Mouse (Mus musculus): ENCODE data around the gene Pygm.
A peak's percentile ranks its signal among the peaks of the same experiment; 100 is the strongest.

The Pygm gene

DNA sequence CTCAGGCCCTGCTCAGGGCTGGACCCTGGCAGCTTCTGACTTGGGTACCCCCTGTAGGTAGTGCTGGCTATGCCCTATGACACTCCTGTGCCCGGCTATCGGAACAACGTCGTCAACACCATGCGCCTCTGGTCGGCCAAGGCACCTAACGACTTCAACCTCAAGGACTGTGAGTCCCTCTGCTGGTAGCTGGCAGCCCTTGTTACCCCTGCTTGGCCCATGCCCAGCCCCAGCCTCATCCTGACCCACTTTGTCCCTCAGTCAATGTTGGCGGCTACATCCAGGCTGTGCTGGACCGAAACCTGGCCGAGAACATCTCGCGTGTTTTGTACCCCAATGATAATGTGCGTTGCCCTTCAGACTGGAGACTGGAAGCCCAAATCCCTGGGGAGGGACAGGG is 3.8 kb downstream of the Pygm start:
- DNase-seq = no peak

- no peak for DNase-seq
These were observed 5.6 kb downstream of the Pygm start for GRCm38 (mm10) chr19:6389803-6390202.

- DNase-seq = no peak
These were observed 6.1 kb downstream of the Pygm start for GRCm38 (mm10) chr19:6390251-6390650.

DNA sequence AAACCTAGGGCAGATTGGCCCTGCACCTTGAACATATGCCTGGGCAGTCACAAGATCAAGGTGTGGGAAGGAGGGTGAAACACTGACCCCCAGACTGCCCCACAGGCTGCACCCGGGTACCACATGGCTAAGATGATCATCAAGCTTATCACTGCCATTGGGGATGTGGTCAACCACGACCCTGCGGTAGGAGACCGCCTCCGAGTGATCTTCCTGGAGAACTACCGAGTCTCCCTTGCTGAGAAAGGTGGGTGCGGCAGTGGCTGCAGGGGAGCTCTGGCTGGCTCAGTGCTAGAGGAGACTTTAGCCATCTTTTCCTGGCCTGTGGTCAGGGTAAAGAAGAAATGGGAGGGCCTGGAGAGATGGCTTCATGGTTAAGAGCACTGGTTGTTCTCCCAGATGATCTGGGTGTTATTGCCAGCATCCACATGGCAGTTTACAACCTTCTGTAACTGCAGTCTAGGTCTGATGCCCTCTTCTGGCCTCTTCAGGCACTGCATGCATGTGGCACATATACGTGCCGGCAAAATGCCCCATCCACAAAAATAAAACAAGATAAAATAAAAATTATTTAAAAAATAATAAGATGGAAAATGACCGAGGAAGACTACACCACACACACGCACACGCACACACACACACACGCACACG is 8.7 kb downstream of the Pygm start:
- no peak for DNase-seq

DNA sequence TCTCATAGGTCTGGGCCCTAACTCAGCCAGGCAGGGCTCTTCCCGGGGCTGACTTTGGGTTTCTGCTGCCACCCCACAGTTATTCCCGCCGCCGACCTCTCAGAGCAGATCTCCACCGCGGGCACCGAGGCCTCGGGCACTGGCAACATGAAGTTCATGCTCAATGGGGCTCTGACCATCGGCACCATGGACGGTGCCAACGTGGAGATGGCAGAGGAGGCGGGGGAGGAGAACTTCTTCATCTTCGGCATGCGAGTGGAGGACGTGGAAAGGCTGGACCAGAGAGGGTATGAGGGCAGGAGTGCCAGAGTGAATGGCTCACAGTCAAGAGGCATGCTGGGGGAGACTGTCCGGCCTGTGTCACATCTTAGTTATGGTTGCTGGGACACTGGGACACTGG is 9.4 kb downstream of the Pygm start:
- DNase-seq = no peak

- no peak for DNase-seq
These were observed 12.0 kb downstream of the Pygm start for GRCm38 (mm10) chr19:6396237-6396636.

DNA sequence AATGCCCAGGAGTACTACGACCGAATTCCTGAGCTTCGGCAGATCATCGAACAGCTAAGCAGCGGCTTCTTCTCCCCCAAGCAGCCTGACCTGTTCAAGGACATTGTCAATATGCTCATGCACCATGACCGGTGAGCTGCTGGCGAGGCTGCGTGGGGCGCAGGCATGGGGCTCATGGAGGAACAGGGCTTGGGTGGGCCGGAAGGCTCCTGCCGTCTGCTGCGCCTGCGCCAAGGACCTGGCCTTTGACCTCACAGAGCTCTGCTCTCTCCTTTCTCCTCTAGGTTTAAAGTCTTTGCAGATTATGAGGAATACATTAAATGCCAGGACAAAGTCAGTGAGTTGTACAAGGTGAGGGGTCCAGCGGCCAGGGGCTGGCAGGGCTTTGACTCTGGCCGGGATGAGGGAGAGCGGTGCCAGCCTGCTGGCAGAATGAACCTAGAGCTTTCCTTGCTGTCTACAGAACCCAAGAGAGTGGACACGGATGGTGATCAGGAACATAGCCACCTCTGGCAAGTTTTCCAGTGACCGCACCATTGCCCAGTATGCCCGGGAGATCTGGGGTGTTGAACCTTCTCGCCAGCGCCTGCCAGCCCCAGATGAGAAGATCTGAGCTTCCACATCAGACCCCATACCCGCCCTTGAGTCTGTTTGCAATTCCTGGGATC is 13.5 kb downstream of the Pygm start:
- DNase-seq = no peak

GRCm38 (mm10) chr19:6398447-6399284 is 14.5 kb downstream of the Pygm start:
- peak; percentile 88 for DNase-seq

- peak; percentile 82 for DNase-seq
These were observed 15.3 kb downstream of the Pygm start, which contains the start of gene Rasgrp2 for GRCm38 (mm10) chr19:6399285-6400095. Rasgrp2 (plus strand) TSS chr19:6399340.

DNA sequence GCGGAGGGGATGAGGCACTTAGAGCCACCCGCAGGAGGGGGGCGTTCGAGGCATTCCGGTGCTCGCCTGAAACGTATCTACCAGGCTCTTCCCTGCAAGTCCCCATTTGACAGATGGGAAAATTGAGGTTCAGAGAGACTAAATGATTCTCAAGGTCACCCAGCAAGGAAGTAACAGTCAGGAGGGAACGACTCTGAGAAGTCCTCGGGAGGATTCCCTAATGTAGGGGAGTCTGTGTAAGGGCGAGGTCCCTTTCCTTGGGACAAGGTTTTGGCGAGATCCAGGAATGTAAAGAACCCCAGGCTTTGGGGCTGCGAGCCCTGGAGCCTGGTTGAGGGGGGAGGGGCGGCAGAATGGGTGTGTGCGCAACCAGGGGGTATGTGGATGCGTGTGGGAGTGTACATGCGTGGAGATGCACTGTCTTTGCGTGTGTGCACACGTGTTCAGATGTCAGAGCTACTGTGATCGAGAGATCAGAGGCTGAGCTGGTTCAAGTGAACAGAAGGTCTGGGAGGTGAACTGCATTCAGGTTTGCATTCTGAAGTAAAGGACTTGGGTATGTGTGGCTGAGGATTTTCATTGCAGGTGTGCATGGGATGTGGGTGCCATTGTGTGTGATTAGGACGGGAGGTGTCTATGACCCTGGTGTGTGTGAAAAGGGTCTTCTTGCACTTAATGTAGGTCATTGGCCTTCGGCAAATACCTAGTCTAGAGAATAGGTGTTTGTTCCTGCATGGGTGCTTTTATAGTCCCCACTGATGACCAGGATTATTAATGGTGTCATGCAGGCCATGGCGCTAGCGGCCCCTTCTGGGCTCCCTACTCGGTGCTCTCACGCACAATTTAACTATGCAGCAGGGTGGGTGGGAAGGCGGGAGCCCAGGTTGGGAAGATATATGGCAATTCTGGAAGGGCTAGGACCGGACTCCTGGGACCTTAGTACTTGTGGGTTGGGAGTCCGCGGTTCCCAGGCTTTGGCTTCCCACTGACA is 16.2 kb downstream of the Pygm start:
- peak; percentile 55 for DNase-seq

- DNase-seq = peak; percentile 94
These were observed 17.1 kb downstream of the Pygm start for GRCm38 (mm10) chr19:6401131-6401815.

DNA sequence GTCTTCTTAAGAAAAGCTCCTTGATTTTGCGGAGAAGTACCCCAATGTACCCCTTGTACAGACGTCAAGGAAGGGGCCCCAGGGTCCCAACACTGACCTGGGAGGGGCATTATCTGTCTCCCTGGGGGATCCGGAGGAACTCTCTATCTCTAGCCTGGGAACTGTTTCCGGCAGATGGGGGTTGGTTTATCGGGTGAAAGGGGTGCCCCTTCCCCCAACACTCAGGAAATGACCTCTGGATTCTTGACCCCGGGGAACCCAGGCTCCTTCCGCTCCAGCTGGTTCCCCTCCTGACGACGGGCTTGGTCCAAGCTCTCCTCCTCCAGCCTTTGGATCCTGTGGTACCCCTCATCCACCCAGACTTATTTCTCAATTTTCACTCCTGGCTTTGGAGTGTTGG is 17.8 kb downstream of the Pygm start:
- peak; percentile 77 for DNase-seq

DNA sequence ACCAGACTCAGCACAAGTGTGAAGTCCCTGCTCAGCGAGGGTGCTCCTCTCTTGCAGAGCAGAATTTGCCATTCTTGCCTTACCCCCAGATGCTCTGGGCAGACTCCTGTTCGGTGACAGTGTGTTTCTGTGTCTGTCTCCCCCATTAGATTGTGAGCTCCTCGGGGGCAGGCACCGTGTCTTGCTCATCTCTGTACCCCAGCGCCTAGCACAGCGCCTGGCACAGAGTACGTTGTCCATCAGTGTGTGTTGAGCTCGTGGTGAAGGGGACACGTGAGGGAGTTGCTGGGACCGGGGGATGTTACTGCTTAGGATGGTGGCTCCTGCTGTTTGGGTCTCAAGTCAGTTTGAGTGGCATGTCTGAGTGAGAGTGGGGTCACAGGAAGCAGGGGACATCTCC is 19.7 kb downstream of the Pygm start:
- DNase-seq = no peak

DNA sequence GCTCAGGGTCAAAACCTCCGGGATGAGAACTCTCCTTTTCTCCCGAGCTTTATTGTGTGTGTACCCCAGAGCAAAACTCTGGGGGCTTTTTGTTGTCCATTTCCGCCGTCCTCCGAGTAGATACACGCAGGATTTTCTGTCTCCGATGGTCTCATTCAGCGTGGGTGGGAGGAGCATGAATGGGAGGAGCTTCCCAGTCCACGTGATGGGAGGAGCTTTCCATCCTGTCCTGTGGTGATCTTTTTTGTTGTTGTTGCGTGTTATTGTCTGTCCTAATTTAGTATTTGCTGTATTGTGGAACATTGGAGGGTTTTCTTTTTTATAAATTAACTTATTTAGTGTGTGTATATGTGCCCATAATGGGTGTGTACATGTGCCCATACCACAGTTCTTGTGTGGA is 21.2 kb downstream of the Pygm start:
- DNase-seq = no peak

DNA sequence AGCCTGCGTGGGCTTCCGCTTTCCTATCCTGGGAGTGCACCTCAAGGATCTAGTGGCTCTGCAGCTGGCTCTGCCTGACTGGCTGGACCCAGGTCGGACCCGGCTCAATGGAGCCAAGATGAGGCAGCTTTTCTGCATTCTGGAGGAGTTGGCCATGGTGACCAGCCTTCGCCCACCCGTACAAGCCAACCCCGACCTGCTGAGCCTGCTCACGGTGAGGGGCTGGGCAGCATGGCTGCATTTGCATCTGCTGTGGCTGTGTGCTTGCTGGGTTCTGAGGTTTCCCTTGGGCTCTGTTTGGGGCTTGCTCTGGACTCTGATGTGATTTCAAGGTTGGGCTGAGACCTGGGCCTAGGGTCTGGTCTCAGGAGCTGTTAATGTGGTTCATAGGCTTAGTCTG is 22.9 kb downstream of the Pygm start:
- DNase-seq = no peak

DNA sequence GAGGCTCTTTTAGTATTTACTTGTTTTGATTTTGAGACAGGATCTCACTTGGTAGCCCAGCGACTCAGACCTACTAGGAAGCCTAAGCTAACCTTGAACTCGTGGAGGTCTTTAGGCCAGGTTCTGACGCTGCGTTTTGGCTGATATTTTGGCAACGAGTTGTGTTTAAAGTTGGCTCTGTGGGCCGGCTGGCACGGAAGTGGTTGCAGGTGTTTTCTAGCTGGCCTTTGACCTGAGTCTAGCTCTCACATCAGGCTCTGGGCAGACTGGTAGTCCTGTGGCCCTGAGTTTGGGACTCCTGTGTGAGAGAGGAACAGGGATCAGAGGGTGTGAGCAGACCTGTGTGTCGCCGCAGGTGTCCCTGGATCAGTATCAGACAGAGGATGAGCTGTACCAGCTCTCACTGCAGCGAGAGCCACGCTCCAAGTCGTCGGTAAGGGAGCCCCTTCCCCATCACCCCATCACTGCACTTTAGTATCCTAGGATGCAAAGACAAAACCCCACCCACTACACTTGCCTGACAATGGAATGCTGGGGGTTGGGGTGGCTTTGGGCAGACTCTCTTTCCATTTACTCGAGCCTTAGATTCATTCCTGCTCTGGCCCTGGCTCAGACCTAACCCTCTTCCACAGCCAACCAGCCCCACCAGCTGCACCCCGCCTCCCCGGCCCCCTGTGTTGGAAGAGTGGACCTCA is 23.8 kb downstream of the Pygm start:
- DNase-seq = no peak

DNA sequence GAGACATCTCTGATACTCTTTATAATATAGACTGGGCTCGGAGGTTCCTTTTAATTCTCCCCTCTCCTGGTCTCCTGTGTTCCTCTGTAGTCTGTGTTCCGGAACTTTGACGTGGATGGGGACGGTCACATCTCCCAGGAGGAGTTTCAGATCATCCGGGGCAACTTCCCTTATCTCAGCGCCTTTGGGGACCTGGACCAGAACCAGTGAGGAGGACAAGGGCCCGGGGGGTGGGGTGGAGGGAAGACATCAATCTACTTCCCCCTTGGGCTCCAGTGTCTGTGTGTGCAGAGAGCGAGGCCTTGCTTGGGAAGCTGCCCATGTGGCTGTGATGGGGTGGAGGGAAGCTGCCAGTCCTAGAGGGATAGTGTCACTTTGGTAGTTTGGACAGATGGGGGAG is 24.6 kb downstream of the Pygm start:
- DNase-seq = no peak

DNA sequence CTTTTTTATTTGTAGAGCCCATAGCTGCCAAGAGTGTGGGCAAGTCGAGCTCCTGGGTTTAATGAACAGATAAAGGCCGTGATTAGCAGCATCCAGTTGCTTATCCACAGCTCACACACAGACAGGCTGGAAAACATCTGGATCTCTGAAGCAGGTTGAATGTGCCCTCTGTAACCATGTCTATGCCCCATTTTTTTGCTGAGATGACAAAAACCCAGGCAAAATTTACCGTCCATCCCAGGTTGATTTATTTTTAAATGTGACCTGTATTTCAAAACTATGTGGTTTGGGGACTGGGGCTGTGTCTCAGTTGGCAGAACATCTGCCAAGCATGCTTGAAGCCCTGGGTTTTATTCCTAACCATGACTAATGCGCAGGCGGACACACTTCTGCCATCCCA is 25.0 kb downstream of the Pygm start:
- DNase-seq = no peak

DNA sequence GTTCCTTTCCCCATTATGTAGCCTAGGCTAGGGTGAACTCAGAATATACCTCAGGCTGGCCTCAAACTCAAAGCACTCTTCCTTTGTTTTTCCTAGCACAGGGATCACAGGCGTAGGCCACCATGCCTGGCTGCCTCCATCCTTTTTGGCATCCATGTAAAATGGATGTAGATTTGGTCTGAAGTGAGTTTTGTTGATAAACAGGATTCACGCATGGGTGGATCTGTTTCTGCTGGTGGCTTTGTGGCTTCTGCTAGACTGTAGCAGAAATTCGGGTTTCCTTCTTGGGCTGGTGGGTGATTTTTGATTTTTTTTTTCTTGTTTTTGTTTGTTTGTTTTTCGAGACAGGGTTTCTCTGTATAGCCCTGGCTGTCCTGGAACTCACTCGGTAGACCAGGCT is 25.7 kb downstream of the Pygm start:
- no peak for DNase-seq

- DNase-seq = no peak
These were observed 28.6 kb downstream of the Pygm start for GRCm38 (mm10) chr19:6412798-6413197.

GRCm38 (mm10) chr19:6415454-6415853 is 31.3 kb downstream of the Pygm start:
- DNase-seq = peak; percentile 70
